Mouse (Mus musculus): ENCODE data around the gene Prkar2a. TPM values are rescaled to one million over a fixed set of nuclear protein-coding genes. Genes with fewer than 3 reads are reported as not detected.

Prkar2a gene
- polyA plus RNA-seq (2014; fragmentation: Illumina TruSeq; extraction: RNeasy Lipid Tissue Mini Kit (QIAGEN cat#74804); ENCODE audit: low read depth, low replicate concordance), result 714 TPM

GRCm38 (mm10) chr9:108689106-108689505 is at the start of gene Prkar2a:
Gene Prkar2a, plus strand, starts transcription at chr9:108689314.

DNA sequence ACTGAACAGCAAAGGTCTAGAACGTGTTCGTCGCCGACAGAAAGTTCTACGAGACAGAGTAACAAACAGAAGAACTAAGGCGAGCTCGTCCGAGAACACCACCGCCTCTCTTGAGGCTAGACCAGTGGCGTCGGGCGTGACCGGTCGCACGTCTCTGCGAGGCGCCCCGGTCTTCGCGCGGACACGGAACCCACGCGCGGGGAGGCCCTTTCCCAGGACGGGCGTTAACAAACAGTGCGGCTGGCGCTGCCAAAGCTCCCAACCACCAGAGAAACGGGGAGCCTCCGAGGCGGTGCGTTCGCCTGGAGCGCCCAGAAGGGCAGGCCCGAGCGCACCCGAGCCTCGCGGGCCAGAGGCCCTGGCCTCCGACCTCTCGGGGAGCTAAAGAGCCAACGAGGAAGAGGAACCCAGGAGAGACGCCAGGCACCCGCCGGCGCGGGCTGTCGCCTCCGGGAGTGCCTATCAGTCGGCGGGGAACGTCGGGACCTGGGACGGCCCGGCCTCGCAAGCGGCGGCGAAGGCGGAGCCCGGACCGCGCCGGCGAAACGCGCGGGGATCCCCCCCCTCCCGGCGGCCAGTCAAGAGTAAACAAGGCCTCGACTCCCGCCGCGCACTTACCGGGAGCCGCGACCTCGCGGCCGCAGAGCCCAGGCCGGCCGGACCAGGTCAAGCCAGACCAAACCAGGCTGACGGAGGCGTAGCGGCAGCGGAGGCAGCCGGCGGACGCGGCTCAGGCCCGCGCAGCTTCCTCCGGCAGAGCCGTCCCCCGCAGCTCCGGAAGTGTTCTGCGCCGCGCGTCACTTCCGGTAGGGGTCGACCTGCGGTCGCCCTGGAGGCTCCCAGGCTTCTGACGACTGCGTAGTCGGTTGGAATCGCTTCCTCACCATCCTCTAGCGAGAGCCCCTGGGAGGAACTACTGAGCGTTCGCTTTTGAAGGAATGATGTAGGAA is 40.2 kb upstream of the Prkar2a start, which contains the start of gene Arih2:
TSS of gene Arih2 (minus strand) at position 776 of the 950 bp plus-strand sequence.

DNA sequence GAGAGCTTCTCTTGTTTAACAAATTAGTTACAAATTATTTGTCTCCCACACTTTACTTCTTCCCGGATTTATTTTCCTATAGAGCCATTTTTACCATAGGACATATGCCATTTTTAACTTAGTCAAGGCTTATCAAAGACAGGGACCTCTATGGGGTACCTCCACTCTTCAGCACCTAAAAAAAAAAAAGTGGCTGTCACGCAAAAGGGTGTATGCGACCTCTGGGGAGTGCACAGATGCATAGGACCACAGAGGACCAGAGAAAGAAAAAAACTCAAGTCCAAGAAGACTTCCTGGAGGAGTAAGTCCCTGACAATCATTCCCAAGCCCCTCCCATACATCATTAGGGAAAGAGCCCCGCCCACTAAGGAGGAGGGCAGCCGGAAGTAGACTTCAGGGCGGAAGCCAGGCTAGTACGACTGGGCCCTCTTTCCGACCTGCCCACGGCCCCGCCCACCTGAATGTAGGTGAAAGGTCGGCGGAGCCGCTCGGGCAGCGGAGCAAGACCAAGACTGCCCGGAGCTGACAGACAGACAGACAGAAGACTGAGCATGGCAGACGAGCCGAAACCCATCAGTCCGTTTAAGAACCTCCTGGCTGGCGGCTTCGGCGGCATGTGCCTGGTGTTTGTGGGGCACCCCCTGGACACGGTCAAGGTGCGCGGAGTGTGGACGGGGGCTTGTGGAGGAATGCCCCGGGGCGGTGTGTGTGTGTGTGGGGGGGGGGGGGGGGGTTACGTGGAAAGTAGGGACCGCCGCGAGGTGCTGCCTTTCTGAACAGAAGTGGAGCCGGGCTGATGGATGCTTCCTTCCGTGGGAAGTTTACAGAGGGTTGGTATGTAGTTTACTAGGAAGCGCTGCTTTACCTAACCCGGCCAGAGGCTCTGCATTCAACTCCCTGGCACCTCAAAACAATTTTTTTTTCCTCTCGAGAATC is 27.2 kb upstream of the Prkar2a start, which contains the start of gene Slc25a20:
TSS of gene Slc25a20 (plus strand) at position 412 of the 936 bp plus-strand sequence.

DNA sequence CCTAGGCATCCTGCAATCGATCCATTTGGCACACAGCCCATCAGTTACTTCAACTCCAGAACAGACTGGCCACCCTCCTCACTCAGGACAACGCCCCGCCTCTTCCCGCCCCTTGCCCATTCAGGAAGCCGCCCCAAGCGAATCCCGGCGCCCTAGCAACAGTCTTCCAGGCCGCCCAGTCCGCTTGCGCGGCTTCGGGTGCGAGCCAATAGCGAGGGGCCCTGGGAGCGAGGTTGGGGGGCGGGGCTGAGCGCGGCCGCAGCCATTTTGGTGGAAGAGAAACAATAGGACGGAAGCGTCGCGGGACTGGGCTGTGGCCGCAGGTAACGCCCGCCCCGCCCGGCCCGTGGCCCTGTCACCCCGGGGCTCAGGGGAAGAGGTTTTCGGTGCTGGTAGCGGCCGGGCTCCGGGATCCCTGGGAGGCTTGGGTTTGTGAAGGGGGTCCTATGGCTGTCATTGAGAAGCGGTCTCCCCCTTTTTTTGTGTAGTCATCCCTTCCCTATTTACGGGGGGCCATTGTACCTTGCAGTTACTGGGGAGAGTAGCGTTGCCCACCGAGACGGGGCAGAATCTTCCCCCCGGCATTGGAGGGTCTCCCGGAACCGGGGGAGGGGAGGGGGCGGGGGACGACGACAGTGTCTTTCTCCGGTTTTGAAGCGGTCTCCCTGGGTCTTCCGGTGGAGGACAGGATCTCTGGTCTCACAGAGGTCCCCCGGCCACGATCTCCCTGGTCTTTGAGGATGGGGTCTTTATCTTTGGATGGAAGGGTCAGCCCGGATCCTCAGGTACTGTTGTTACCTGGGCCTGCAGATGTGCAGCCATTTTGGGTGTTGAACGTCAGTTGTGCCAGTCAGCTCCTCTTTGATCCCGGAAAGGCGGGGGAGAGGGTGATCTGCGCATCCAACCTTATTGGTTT is 94.7 kb downstream of the Prkar2a start, which contains the start of gene Ip6k2:
TSS of gene Ip6k2 (plus strand) at position 249 of the 916 bp plus-strand sequence.

Other genes starting within 250 kb of the Prkar2a start
- gene Ccdc71, start 228.8 kb upstream of the Prkar2a start, polyA plus RNA-seq (2014; fragmentation: Illumina TruSeq; extraction: RNeasy Lipid Tissue Mini Kit (QIAGEN cat#74804); ENCODE audit: low read depth, low replicate concordance), result 3.0 TPM
- 1.3 TPM for gene Klhdc8b, start 227.7 kb upstream of the Prkar2a start, polyA plus RNA-seq (2014; fragmentation: Illumina TruSeq; extraction: RNeasy Lipid Tissue Mini Kit (QIAGEN cat#74804); ENCODE audit: low read depth, low replicate concordance)
- 2.0 TPM for gene Lamb2, start 209.6 kb upstream of the Prkar2a start, polyA plus RNA-seq (2014; fragmentation: Illumina TruSeq; extraction: RNeasy Lipid Tissue Mini Kit (QIAGEN cat#74804); ENCODE audit: low read depth, low replicate concordance)
- gene Usp19, start 198.7 kb upstream of the Prkar2a start, polyA plus RNA-seq (2014; fragmentation: Illumina TruSeq; extraction: RNeasy Lipid Tissue Mini Kit (QIAGEN cat#74804); ENCODE audit: low read depth, low replicate concordance), result 14.4 TPM
- 74.8 TPM for gene Qars, start 181.6 kb upstream of the Prkar2a start, polyA plus RNA-seq (2014; fragmentation: Illumina TruSeq; extraction: RNeasy Lipid Tissue Mini Kit (QIAGEN cat#74804); ENCODE audit: low read depth, low replicate concordance)
- 151 TPM for gene Qrich1, start 172.5 kb upstream of the Prkar2a start, polyA plus RNA-seq (2014; fragmentation: Illumina TruSeq; extraction: RNeasy Lipid Tissue Mini Kit (QIAGEN cat#74804); ENCODE audit: low read depth, low replicate concordance)
- 69.5 TPM for gene Impdh2, start 129.0 kb upstream of the Prkar2a start, polyA plus RNA-seq (2014; fragmentation: Illumina TruSeq; extraction: RNeasy Lipid Tissue Mini Kit (QIAGEN cat#74804); ENCODE audit: low read depth, low replicate concordance)
- 28.8 TPM for gene Ndufaf3, start 121.9 kb upstream of the Prkar2a start, polyA plus RNA-seq (2014; fragmentation: Illumina TruSeq; extraction: RNeasy Lipid Tissue Mini Kit (QIAGEN cat#74804); ENCODE audit: low read depth, low replicate concordance)
- gene Dalrd3, start 119.4 kb upstream of the Prkar2a start, polyA plus RNA-seq (2014; fragmentation: Illumina TruSeq; extraction: RNeasy Lipid Tissue Mini Kit (QIAGEN cat#74804); ENCODE audit: low read depth, low replicate concordance), result 5.2 TPM
- gene Wdr6, start 110.6 kb upstream of the Prkar2a start, polyA plus RNA-seq (2014; fragmentation: Illumina TruSeq; extraction: RNeasy Lipid Tissue Mini Kit (QIAGEN cat#74804); ENCODE audit: low read depth, low replicate concordance), result 0.83 TPM
- 0.14 TPM for gene P4htm, start 91.6 kb upstream of the Prkar2a start, polyA plus RNA-seq (2014; fragmentation: Illumina TruSeq; extraction: RNeasy Lipid Tissue Mini Kit (QIAGEN cat#74804); ENCODE audit: low read depth, low replicate concordance)
- 266 TPM for gene Arih2, start 39.9 kb upstream of the Prkar2a start, polyA plus RNA-seq (2014; fragmentation: Illumina TruSeq; extraction: RNeasy Lipid Tissue Mini Kit (QIAGEN cat#74804); ENCODE audit: low read depth, low replicate concordance)
- gene Slc25a20, start 27.2 kb upstream of the Prkar2a start, polyA plus RNA-seq (2014; fragmentation: Illumina TruSeq; extraction: RNeasy Lipid Tissue Mini Kit (QIAGEN cat#74804); ENCODE audit: low read depth, low replicate concordance), result 32.2 TPM
- gene Ip6k2, start 94.5 kb downstream of the Prkar2a start, polyA plus RNA-seq (2014; fragmentation: Illumina TruSeq; extraction: RNeasy Lipid Tissue Mini Kit (QIAGEN cat#74804); ENCODE audit: low read depth, low replicate concordance), result 106 TPM
- gene Nckipsd, start 119.1 kb downstream of the Prkar2a start, polyA plus RNA-seq (2014; fragmentation: Illumina TruSeq; extraction: RNeasy Lipid Tissue Mini Kit (QIAGEN cat#74804); ENCODE audit: low read depth, low replicate concordance), result 0.18 TPM
- 0.04 TPM for gene Celsr3, start 137.0 kb downstream of the Prkar2a start, polyA plus RNA-seq (2014; fragmentation: Illumina TruSeq; extraction: RNeasy Lipid Tissue Mini Kit (QIAGEN cat#74804); ENCODE audit: low read depth, low replicate concordance)
- gene Slc26a6, start 164.0 kb downstream of the Prkar2a start, polyA plus RNA-seq (2014; fragmentation: Illumina TruSeq; extraction: RNeasy Lipid Tissue Mini Kit (QIAGEN cat#74804); ENCODE audit: low read depth, low replicate concordance), result 0.36 TPM
- gene Tmem89, start 225.3 kb downstream of the Prkar2a start, polyA plus RNA-seq (2014; fragmentation: Illumina TruSeq; extraction: RNeasy Lipid Tissue Mini Kit (QIAGEN cat#74804); ENCODE audit: low read depth, low replicate concordance), result not detected
- 73.6 TPM for gene Uqcrc1, start 247.3 kb downstream of the Prkar2a start, polyA plus RNA-seq (2014; fragmentation: Illumina TruSeq; extraction: RNeasy Lipid Tissue Mini Kit (QIAGEN cat#74804); ENCODE audit: low read depth, low replicate concordance)